Mouse (Mus musculus) CH12.LX (cell line): Measurements from ENCODE around the gene Nebl.

Experiments used
- CHD1 ChIP-seq: IDR thresholded peaks from 2 replicates; pipeline ENCODE4 v1.6.1; 2012; ENCODE audit warnings: low read depth, low read length, improper control_type of control experiment, inconsistent platforms
- CTCF ChIP-seq, 2 experiments: IDR thresholded peaks in 1 of 2; conservative IDR thresholded peaks in 1 of 2; 2 replicates each; pipeline ENCODE4 v1.5.1; 2011 to 2012; ENCODE audit warnings: low read depth in 2 of 2, low read length in 2 of 2, improper control_type of control experiment in 1 of 2, inconsistent platforms in 1 of 2, mild to moderate bottlenecking in 1 of 2, moderate library complexity in 1 of 2
- E2F4 ChIP-seq: IDR thresholded peaks from 2 replicates; pipeline ENCODE4 v1.6.1; 2011; ENCODE audit warnings: low read depth, low read length, improper control_type of control experiment; ENCODE audit not compliant: insufficient replicate concordance
- ELF1 ChIP-seq: IDR thresholded peaks from 2 replicates; pipeline ENCODE4 v1.6.1; 2014; ENCODE audit warnings: low read depth, mild to moderate bottlenecking, inconsistent platforms, low read length, improper control_type of control experiment
- EP300 ChIP-seq: IDR thresholded peaks from 2 replicates; pipeline ENCODE4 v1.6.1; 2011; ENCODE audit warnings: low read length, improper control_type of control experiment
- ETS1 ChIP-seq: conservative IDR thresholded peaks from 2 replicates; pipeline ENCODE4 v1.6.1; 2012; ENCODE audit warnings: low read depth, mild to moderate bottlenecking, inconsistent platforms, low read length, improper control_type of control experiment, moderate library complexity
- POLR2A ChIP-seq: IDR thresholded peaks from 2 replicates; pipeline ENCODE4 v1.6.1; 2011; ENCODE audit warnings: low read depth, mild to moderate bottlenecking, improper control_type of control experiment, low read length
- POLR2AphosphoS2 ChIP-seq: IDR thresholded peaks from 2 replicates; pipeline ENCODE4 v1.6.1; 2011; ENCODE audit warnings: low read depth, low read length, improper control_type of control experiment
- RCOR1 ChIP-seq: conservative IDR thresholded peaks from 2 replicates; pipeline ENCODE4 v1.6.1; 2012; ENCODE audit warnings: low read depth, mild to moderate bottlenecking, inconsistent platforms, low read length, improper control_type of control experiment
- SIN3A ChIP-seq: IDR thresholded peaks from 2 replicates; pipeline ENCODE4 v1.6.1; 2012; ENCODE audit warnings: low read length, improper control_type of control experiment, inconsistent platforms
- UBTF ChIP-seq: IDR thresholded peaks from 2 replicates; pipeline ENCODE4 v1.6.1; 2012; ENCODE audit warnings: low read depth, mild to moderate bottlenecking, inconsistent platforms, low read length, improper control_type of control experiment, moderate library complexity
- USF2 ChIP-seq: conservative IDR thresholded peaks from 2 replicates; pipeline ENCODE4 v1.6.1; 2011; ENCODE audit warnings: low read depth, low read length, improper control_type of control experiment
- ZMIZ1 ChIP-seq: IDR thresholded peaks from 2 replicates; pipeline ENCODE4 v1.6.1; 2012; ENCODE audit warnings: low read depth, mild to moderate bottlenecking, inconsistent platforms, low read length, improper control_type of control experiment

GRCm38 (mm10) chr2:17650147-17650834 is 81.0 kb downstream of the Nebl start:
- TF ChIP-seq CTCF (conservative IDR thresholded peaks at IDR 0.05 in 1 of 2, IDR thresholded peaks at IDR 0.05 in 1 of 2; ENCODE audit: low read depth in 2 of 2, low read length in 2 of 2) (no peak), EP300 (no peak), POLR2A (no peak), ETS1 (no peak), UBTF (no peak), POLR2AphosphoS2 (no peak), RCOR1 (no peak), ZMIZ1 (no peak), SIN3A (no peak), E2F4 (no peak), ELF1 (no peak), CHD1 (no peak), USF2 (no peak)
